Mouse (Mus musculus): ENCODE results near the gene Asb1.

- TF ChIP-seq POLR2A (IDR thresholded peaks at IDR 0.05; ENCODE audit: insufficient read depth, low read depth, low read length) (no peak), CTCF (IDR thresholded peaks at IDR 0.05; ENCODE audit: insufficient read depth, low read depth, low read length) (no peak)
Observed at GRCm38 (mm10) chr1:91545226-91545625, 4.9 kb downstream of the Asb1 start.

Data from olfactory bulb, adult 2 months (tissue).